Mouse (Mus musculus) thymus, postnatal 25 days (tissue): ENCODE results near the gene Tmigd1.
A peak's percentile ranks its signal among the peaks of the same experiment; 100 is the strongest.

Experiments
- DNase-seq: peaks from one replicate; pipeline ENCODE4 v3.0.0; 2022

Gene Tmigd1

GRCm38 (mm10) chr11:76901579-76902361, at the start of gene Tmigd1:
Gene Tmigd1, plus strand, starts transcription at chr11:76902159.
- DNase-seq, result no peak

GRCm38 (mm10) chr11:76854475-76855341, 47.3 kb upstream of the Tmigd1 start:
- no peak for DNase-seq

GRCm38 (mm10) chr11:76856601-76857000, 45.4 kb upstream of the Tmigd1 start:
- no peak for DNase-seq

GRCm38 (mm10) chr11:76857111-76857510, 44.8 kb upstream of the Tmigd1 start:
- no peak for DNase-seq

GRCm38 (mm10) chr11:76858781-76859180, 43.2 kb upstream of the Tmigd1 start:
- DNase-seq, result no peak

- DNase-seq, result no peak
Observed at GRCm38 (mm10) chr11:76859261-76859660, 42.7 kb upstream of the Tmigd1 start.

- DNase-seq, result no peak
Observed at GRCm38 (mm10) chr11:76861185-76861584, 40.8 kb upstream of the Tmigd1 start.

GRCm38 (mm10) chr11:76872556-76873234, 29.3 kb upstream of the Tmigd1 start:
- DNase-seq, result no peak

- no peak for DNase-seq
Observed at GRCm38 (mm10) chr11:76873865-76874264, 28.1 kb upstream of the Tmigd1 start.

GRCm38 (mm10) chr11:76874766-76875165, 27.2 kb upstream of the Tmigd1 start:
- DNase-seq, result no peak

GRCm38 (mm10) chr11:76879816-76880215, 22.1 kb upstream of the Tmigd1 start:
- DNase-seq, result peak; percentile 52

GRCm38 (mm10) chr11:76884451-76884850, 17.5 kb upstream of the Tmigd1 start:
- DNase-seq, result no peak

- peak; percentile 51 for DNase-seq
Observed at GRCm38 (mm10) chr11:76889339-76890164, 12.4 kb upstream of the Tmigd1 start.

- no peak for DNase-seq
Observed at GRCm38 (mm10) chr11:76891171-76891570, 10.8 kb upstream of the Tmigd1 start.

- no peak for DNase-seq
Observed at GRCm38 (mm10) chr11:76891738-76892349, 10.1 kb upstream of the Tmigd1 start.

GRCm38 (mm10) chr11:76892972-76893371, 9.0 kb upstream of the Tmigd1 start:
- no peak for DNase-seq

GRCm38 (mm10) chr11:76893570-76893969, 8.4 kb upstream of the Tmigd1 start:
- no peak for DNase-seq

- peak; percentile 12 for DNase-seq
Observed at GRCm38 (mm10) chr11:76894240-76894639, 7.7 kb upstream of the Tmigd1 start.

GRCm38 (mm10) chr11:76896360-76896759, 5.6 kb upstream of the Tmigd1 start:
- DNase-seq, result no peak

- no peak for DNase-seq
Observed at GRCm38 (mm10) chr11:76897126-76897525, 4.8 kb upstream of the Tmigd1 start.

GRCm38 (mm10) chr11:76897871-76898270, 4.1 kb upstream of the Tmigd1 start:
- DNase-seq, result no peak

- no peak for DNase-seq
Observed at GRCm38 (mm10) chr11:76898751-76899150, 3.2 kb upstream of the Tmigd1 start.
